Mouse (Mus musculus) midbrain, embryonic 11.5 days (tissue): ENCODE measurements around the gene Ehd4. TPM values are rescaled to one million over a fixed set of nuclear protein-coding genes. Genes with fewer than 3 reads are reported as not detected.

Source experiments
- ATAC-seq: fragments of 200-750 bp; cut with Nextera tagmentation; 2 replicates; pipeline ENCODE4 v1.8.0; 2017; ENCODE audit warnings: moderate TSS enrichment, moderate library complexity; ENCODE audit not compliant: low FRiP score
- DNase-seq: peaks from one replicate; pipeline ENCODE4 v3.0.0; 2015; ENCODE audit warnings: low spot score; ENCODE audit errors: missing footprints
- H3K27ac ChIP-seq: fragments of 300-500 bp; sonication (generic); 2 replicates; pipeline ENCODE4 v1.5.1; 2014; ENCODE audit warnings: low read depth, low read length
- H3K27me3 ChIP-seq: fragments of 300-500 bp; sonication (generic); 2 replicates; pipeline ENCODE4 v1.6.1; 2014; ENCODE audit warnings: mild to moderate bottlenecking, low read length, moderate library complexity, mixed read lengths; ENCODE audit not compliant: control insufficient read depth, insufficient read depth
- H3K36me3 ChIP-seq: fragments of 300-500 bp; sonication (generic); 2 replicates; pipeline ENCODE4 v1.6.1; 2014; ENCODE audit warnings: mild to moderate bottlenecking, low read length, moderate library complexity, mixed read lengths; ENCODE audit not compliant: control insufficient read depth, insufficient read depth
- H3K4me1 ChIP-seq: fragments of 300-500 bp; sonication (generic); 2 replicates; pipeline ENCODE4 v1.6.1; 2014; ENCODE audit warnings: low read length; ENCODE audit not compliant: control insufficient read depth, insufficient read depth
- H3K4me2 ChIP-seq: fragments of 300-500 bp; sonication (generic); 2 replicates; pipeline ENCODE4 v1.6.1; 2014; ENCODE audit warnings: mild to moderate bottlenecking, moderate library complexity
- H3K4me3 ChIP-seq: fragments of 300-500 bp; sonication (generic); 2 replicates; pipeline ENCODE4 v1.5.1; 2014; ENCODE audit warnings: low read depth, low read length
- H3K9ac ChIP-seq: fragments of 300-500 bp; sonication (generic); 2 replicates; pipeline ENCODE4 v1.6.1; 2014; ENCODE audit warnings: low read length
- H3K9me3 ChIP-seq: fragments of 300-500 bp; sonication (generic); 2 replicates; pipeline ENCODE4 v1.6.1; 2016; ENCODE audit warnings: low read length; ENCODE audit not compliant: control insufficient read depth
- WGBS: fragments of 180-500 bp; shearing (Covaris S2); extraction: QIAGEN DNeasy Blood & Tissue Kit; methylation state at CpG from one replicate; pipeline ENCODE4 v1.1.7; 2014; 5-methylcytosine and 5-hydroxymethylcytosine counted together
- polyA plus RNA-seq: library from polyadenylated mRNA; unstranded; fragments of >200 nt; fragmentation: Nextera tagmentation; extraction: Ambion mirVana; gene quantifications from 2 replicates; pipeline ENCODE4 v1.2.1, GENCODE M21; 2014

Ehd4 gene
- 10.2 and 17.2 TPM in 2 replicates for polyA plus RNA-seq

GRCm38 (mm10) chr2:120154361-120154894, at the start of gene Ehd4:
TSS of gene Ehd4 (minus strand) at chr2:120154606.
- peak within 1 kb of the TSS; percentile 56 for H3K4me3 ChIP-seq
- H3K4me2 ChIP-seq, result peak within 1 kb of the TSS; percentile 98
- DNase-seq (peak; percentile 99), ATAC-seq (peak; percentile 99)
- under 1% methylated on average over 52 of the region's 53 CpGs for WGBS
- peaks cover 6% of the 10 kb centered on the region; the same call in 1 of the 2 replicates for H3K4me1 ChIP-seq
- H3K36me3 ChIP-seq, result no peaks in the 10 kb centered on the region
- H3K27me3 ChIP-seq, result no peaks in the 10 kb centered on the region
- H3K9ac ChIP-seq, result peak within 1 kb of the TSS; percentile 62
- no peak within 1 kb of the TSS for H3K27ac ChIP-seq
- no peaks in the 10 kb centered on the region for H3K9me3 ChIP-seq

DNA sequence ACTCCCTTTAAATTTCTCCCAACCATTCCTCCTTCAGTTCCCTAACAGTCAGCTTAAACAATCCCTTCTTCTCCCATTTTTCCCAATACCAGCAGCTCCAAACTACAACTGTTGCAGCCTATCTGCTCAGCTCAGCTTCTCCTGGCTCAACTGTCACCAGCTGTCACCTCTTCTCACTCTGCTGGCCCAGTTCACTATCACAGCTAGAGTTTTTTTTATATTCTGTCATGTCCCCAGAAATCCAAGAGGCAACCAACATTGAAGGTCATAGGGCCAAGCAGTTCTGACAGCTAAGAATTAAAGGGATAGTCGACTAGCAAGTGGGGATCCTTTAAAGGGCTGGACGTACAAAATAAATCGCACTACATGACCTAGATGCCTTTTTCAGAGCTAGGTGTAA, 49.3 kb upstream of the Ehd4 start:
- Histone ChIP-seq H3K27me3 (no peaks in the 10 kb centered on the region), H3K9me3 (no peaks in the 10 kb centered on the region), H3K4me1 (no peaks in the 10 kb centered on the region), H3K4me2 (no peak overlapping the region), H3K9ac (no peak overlapping the region), H3K4me3 (no peak overlapping the region), H3K27ac (no peak overlapping the region), H3K36me3 (no peaks in the 10 kb centered on the region)
- no peak for DNase-seq
- WGBS, result 74% methylated on average over 3 of the region's 3 CpGs
- ATAC-seq, result no peak

GRCm38 (mm10) chr2:120200077-120200476, 45.7 kb upstream of the Ehd4 start:
- no peak for DNase-seq
- Histone ChIP-seq H3K4me1 (no peaks in the 10 kb centered on the region), H3K9ac (no peak overlapping the region), H3K9me3 (no peaks in the 10 kb centered on the region), H3K27me3 (no peaks in the 10 kb centered on the region), H3K4me3 (no peak overlapping the region), H3K27ac (no peak overlapping the region), H3K4me2 (no peak overlapping the region), H3K36me3 (no peaks in the 10 kb centered on the region)
- WGBS, result 88% methylated on average over 7 of the region's 7 CpGs
- no peak for ATAC-seq

- Histone ChIP-seq H3K27me3 (no peaks in the 10 kb centered on the region), H3K9me3 (no peaks in the 10 kb centered on the region), H3K4me2 (no peak overlapping the region), H3K4me3 (no peak overlapping the region), H3K36me3 (no peaks in the 10 kb centered on the region), H3K27ac (no peak overlapping the region), H3K4me1 (no peaks in the 10 kb centered on the region), H3K9ac (no peak overlapping the region)
- WGBS, result 86% methylated on average over 4 of the region's 4 CpGs
- ATAC-seq, result no peak
- DNase-seq, result no peak
These were observed 33.8 kb upstream of the Ehd4 start for GRCm38 (mm10) chr2:120188174-120188573.

- Histone ChIP-seq H3K9ac (no peak overlapping the region), H3K36me3 (no peaks in the 10 kb centered on the region), H3K4me3 (no peak overlapping the region), H3K27me3 (no peaks in the 10 kb centered on the region), H3K4me1 (no peaks in the 10 kb centered on the region), H3K27ac (no peak overlapping the region), H3K4me2 (no peak overlapping the region), H3K9me3 (no peaks in the 10 kb centered on the region)
- DNase-seq, result no peak
- 87% methylated on average over 1 of the region's 1 CpGs for WGBS
- no peak for ATAC-seq
These were observed 33.2 kb upstream of the Ehd4 start for GRCm38 (mm10) chr2:120187583-120187982.

GRCm38 (mm10) chr2:120185527-120186276, 31.3 kb upstream of the Ehd4 start:
- Histone ChIP-seq H3K9ac (no peak overlapping the region), H3K4me3 (no peak overlapping the region), H3K36me3 (no peaks in the 10 kb centered on the region), H3K4me1 (no peaks in the 10 kb centered on the region), H3K27me3 (no peaks in the 10 kb centered on the region), H3K27ac (no peak overlapping the region), H3K4me2 (no peak overlapping the region), H3K9me3 (no peaks in the 10 kb centered on the region)
- ATAC-seq (no peak), DNase-seq (no peak)
- 83% methylated on average over 6 of the region's 6 CpGs for WGBS

DNA sequence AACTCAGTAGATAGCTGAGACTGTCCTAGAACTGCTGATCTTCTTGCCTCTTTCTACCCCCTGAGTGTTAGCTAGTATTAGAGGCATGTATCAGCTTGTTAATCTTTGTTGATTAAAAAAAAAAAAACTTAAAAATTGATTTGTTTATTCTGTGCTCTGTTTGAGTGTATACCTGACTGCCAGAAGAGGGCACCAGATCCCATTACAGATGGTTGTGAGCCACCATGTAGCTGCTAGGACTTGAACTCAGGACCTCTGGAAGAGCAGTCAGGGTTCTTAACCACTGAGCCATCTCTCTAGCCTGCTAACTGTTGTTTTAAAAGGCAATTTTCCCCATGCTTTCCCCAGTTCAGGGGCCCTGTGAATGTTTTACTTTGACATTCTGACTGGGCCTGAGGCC, 24.5 kb upstream of the Ehd4 start:
- Histone ChIP-seq H3K9me3 (no peaks in the 10 kb centered on the region), H3K4me2 (no peak overlapping the region), H3K9ac (no peak overlapping the region), H3K4me3 (no peak overlapping the region), H3K4me1 (no peaks in the 10 kb centered on the region), H3K27me3 (no peaks in the 10 kb centered on the region), H3K36me3 (no peaks in the 10 kb centered on the region), H3K27ac (no peak overlapping the region)
- ATAC-seq (no peak), DNase-seq (no peak)

GRCm38 (mm10) chr2:120173718-120174117, 19.3 kb upstream of the Ehd4 start:
- Histone ChIP-seq H3K4me2 (no peak overlapping the region), H3K4me1 (no peaks in the 10 kb centered on the region), H3K9me3 (no peaks in the 10 kb centered on the region), H3K36me3 (no peaks in the 10 kb centered on the region), H3K9ac (no peak overlapping the region), H3K4me3 (no peak overlapping the region), H3K27me3 (no peaks in the 10 kb centered on the region), H3K27ac (no peak overlapping the region)
- DNase-seq (peak; percentile 88), ATAC-seq (no peak)
- 25% methylated on average over 10 of the region's 10 CpGs for WGBS

GRCm38 (mm10) chr2:120171362-120171761, 17.0 kb upstream of the Ehd4 start:
- Histone ChIP-seq H3K4me3 (no peak overlapping the region), H3K27me3 (no peaks in the 10 kb centered on the region), H3K27ac (no peak overlapping the region), H3K4me2 (no peak overlapping the region), H3K4me1 (no peaks in the 10 kb centered on the region), H3K36me3 (no peaks in the 10 kb centered on the region), H3K9me3 (no peaks in the 10 kb centered on the region), H3K9ac (no peak overlapping the region)
- WGBS, result 90% methylated on average over 7 of the region's 7 CpGs
- no peak for DNase-seq
- no peak for ATAC-seq
